Mouse (Mus musculus): Measurements from ENCODE around the gene Fam173b. TPM values are rescaled to one million over a fixed set of nuclear protein-coding genes. Genes with fewer than 3 reads are reported as not detected.

Fam173b gene
- total and polyA plus RNA-seq, 3 experiments, result 24.5 to 33.8 (median 32.1) TPM

DNA sequence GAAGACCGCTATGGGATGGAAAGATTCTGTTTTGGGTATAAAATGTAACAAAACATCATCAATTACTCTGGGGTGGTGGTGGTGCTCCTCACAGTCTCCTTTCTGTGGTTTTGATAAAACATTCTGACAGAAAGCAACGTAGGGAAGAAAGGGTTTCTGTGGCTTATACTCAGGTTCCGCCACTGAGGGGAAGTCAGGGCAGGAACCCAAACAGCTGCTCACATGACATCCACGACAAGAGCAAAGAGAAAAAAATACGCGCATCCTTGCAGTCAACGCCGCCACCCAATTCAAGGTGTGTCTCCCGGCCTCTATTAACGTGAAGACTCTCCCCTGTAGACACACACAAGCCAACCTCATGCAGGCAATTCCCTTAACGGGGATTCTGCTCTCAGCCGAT lies 48.0 kb downstream of the Fam173b start:
- peaks cover 1 to 5% of the 10 kb centered on the region in 2 experiments; a peak in 3 of 4 replicates for H3K4me1 ChIP-seq (ENCODE audit: control insufficient read depth in 1 of 2, insufficient read depth in 2 of 2)
- in situ Hi-C loops (cut with MboI; ENCODE audit: low pct_ligation_motif_present, low pct_unique_long_range_greater_than_20kb, low sequenced_read_pairs), result no loop called here
- 0 out of 2 replicates have a peak, but pooled peaks have one; percentile 13 for TF ChIP-seq BHLHE40 (IDR thresholded peaks at IDR 0.05; ENCODE audit: low read depth, low read length)
- no peak for TF ChIP-seq ETS1 (conservative IDR thresholded peaks at IDR 0.05; ENCODE audit: low read depth, low read length)
- H3K27ac ChIP-seq (ENCODE audit: insufficient read depth, low read depth), result no peak overlapping the region
- H3K79me2 ChIP-seq (replicated peaks; ENCODE audit: control insufficient read depth, extremely low read depth, insufficient read depth, poor library complexity, severe bottlenecking), result no peaks in the 10 kb centered on the region
- dilution Hi-C loops (cut with MboI; ENCODE audit: extremely low pct_ligation_motif_present, extremely low pct_unique_long_range_greater_than_20kb, low sequenced_read_pairs), result no loop called here
- no peaks in the 10 kb centered on the region for H3K27me3 ChIP-seq (replicated peaks)
- H3K4me2 ChIP-seq (ENCODE audit: insufficient read depth, low read depth, poor library complexity, severe bottlenecking), result no peak overlapping the region
- no peak for DNase-seq (ENCODE audit: extremely low read depth)
- no peaks in the 10 kb centered on the region for H3K36me3 ChIP-seq (replicated peaks in 1 of 2; ENCODE audit: control insufficient read depth in 1 of 2, insufficient read depth in 1 of 2, low read length in 1 of 2)
- no peak overlapping the region for H3K4me3 ChIP-seq (replicated peaks in 1 of 3; ENCODE audit: low read depth in 2 of 3, low read length in 2 of 3, poor library complexity in 1 of 3)
- no peak overlapping the region for H3K9ac ChIP-seq (ENCODE audit: insufficient read depth, low read depth)
- H3K9me3 ChIP-seq (replicated peaks; ENCODE audit: low read length), result no peaks in the 10 kb centered on the region

DNA sequence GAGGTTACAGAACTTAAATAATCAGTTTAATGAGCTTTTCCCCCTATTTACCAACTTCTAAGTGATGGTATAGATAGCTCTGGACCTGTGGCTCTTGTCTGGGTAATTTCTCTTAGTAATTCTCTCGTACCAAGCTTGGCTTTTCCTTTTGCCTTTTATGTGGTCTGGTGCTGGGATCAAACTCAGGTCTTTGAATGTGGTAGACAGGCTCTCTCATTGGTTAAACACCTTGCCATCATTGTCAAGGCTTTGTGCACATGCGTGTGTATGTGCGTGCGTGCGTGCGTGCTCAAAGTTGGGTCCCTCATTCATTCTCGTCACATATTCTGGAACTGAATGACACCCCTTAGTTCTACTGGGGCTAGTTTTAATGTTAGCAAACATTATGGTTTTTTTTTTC lies 49.2 kb downstream of the Fam173b start:
- Histone ChIP-seq H3K36me3 (replicated peaks in 1 of 2; ENCODE audit: control insufficient read depth in 1 of 2, insufficient read depth in 1 of 2, low read length in 1 of 2) (no peaks in the 10 kb centered on the region), H3K27me3 (replicated peaks) (no peaks in the 10 kb centered on the region), H3K9ac (ENCODE audit: insufficient read depth, low read depth) (no peak overlapping the region), H3K4me2 (ENCODE audit: insufficient read depth, low read depth, poor library complexity, severe bottlenecking) (no peak overlapping the region), H3K9me3 (replicated peaks; ENCODE audit: low read length) (no peaks in the 10 kb centered on the region), H3K79me2 (replicated peaks; ENCODE audit: control insufficient read depth, extremely low read depth, insufficient read depth, poor library complexity, severe bottlenecking) (no peaks in the 10 kb centered on the region), H3K27ac (ENCODE audit: insufficient read depth, low read depth) (no peak overlapping the region), H3K4me3 (replicated peaks in 1 of 3; ENCODE audit: low read depth in 2 of 3, low read length in 2 of 3, poor library complexity in 1 of 3) (no peak overlapping the region), H3K4me1 (ENCODE audit: control insufficient read depth in 1 of 2, insufficient read depth in 2 of 2) (0 out of 4 replicates have a peak, but pooled peaks cover 0 to 2% of the 10 kb centered on the region in 2 experiments)
- no peak for DNase-seq (ENCODE audit: extremely low read depth)
- in situ Hi-C loops (cut with MboI; ENCODE audit: low pct_ligation_motif_present, low pct_unique_long_range_greater_than_20kb, low sequenced_read_pairs) (no loop called here), dilution Hi-C loops (cut with MboI; ENCODE audit: extremely low pct_ligation_motif_present, extremely low pct_unique_long_range_greater_than_20kb, low sequenced_read_pairs) (no loop called here)
- TF ChIP-seq ZMIZ1 (IDR thresholded peaks at IDR 0.05; ENCODE audit: low read depth, low read length) (no peak), RCOR1 (conservative IDR thresholded peaks at IDR 0.05; ENCODE audit: low read depth, low read length) (no peak), MAFK (IDR thresholded peaks at IDR 0.05; ENCODE audit: insufficient replicate concordance, low read length) (no peak), KAT2A (IDR thresholded peaks at IDR 0.05; ENCODE audit: insufficient replicate concordance, low read length) (no peak), ZKSCAN1 (IDR thresholded peaks at IDR 0.05; ENCODE audit: borderline replicate concordance, low read depth, low read length) (no peak), POLR2A (IDR thresholded peaks at IDR 0.05; ENCODE audit: low read depth, low read length) (no peak), CHD2 (IDR thresholded peaks at IDR 0.05; ENCODE audit: low read length) (no peak), GABPA (IDR thresholded peaks at IDR 0.05; ENCODE audit: insufficient replicate concordance, low read depth, low read length) (no peak), NELFE (IDR thresholded peaks at IDR 0.05; ENCODE audit: low read depth, low read length) (no peak), ZNF384 (IDR thresholded peaks at IDR 0.05; ENCODE audit: low read depth, low read length) (no peak), MYC (IDR thresholded peaks at IDR 0.05; ENCODE audit: low read depth, low read length) (no peak), MXI1 (IDR thresholded peaks at IDR 0.05; ENCODE audit: low read depth, low read length) (no peak), RAD21 (IDR thresholded peaks at IDR 0.05; ENCODE audit: low read depth, low read length) (no peak), JUND (conservative IDR thresholded peaks at IDR 0.05; ENCODE audit: low read depth, low read length) (no peak), ELF1 (IDR thresholded peaks at IDR 0.05; ENCODE audit: low read depth, low read length) (no peak)

All from CH12.LX (cell line).